Mouse (Mus musculus): ENCODE measurements around the gene Cep95. TPM values are rescaled to one million over a fixed set of nuclear protein-coding genes. Genes with fewer than 3 reads are reported as not detected.

Cep95 gene
- polyA plus RNA-seq, 1 experiment from 2014 or later = 22.6 TPM

DNA sequence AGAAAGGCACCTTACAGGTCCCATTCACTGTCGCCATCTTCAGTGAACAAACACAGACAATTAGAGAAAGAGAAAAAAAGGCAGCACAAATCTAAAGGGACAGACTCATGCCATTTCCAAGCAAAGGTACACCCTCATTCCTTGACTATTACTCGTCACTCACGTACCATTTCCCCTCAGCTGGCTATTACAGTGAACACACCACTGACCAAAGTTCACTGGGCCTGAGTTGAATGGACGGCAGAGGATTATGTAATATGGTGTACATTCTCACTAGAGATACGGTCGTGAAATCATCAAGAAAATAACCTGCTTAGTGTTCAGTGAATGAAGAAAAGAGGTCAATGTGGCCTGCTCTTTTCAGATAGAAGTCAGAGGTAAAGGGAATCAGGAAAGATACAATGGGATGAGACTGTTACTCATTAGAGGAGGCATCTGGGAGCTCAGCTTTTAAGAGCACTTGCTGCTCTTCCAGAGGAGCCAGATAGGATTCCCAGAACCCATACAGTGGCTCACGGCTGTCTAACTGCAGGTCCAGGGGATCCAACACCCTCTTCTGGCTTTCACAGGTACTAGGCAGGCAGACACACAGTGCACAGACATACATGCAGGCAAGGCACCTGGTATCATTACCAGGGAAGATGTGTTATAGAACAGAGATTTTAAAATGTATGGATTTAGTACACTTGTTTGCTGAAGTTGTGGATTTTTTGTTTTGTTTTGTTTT, 23.5 kb downstream of the Cep95 start:
- 90% methylated on average over 7 of the region's 7 CpGs for WGBS
- H3K36me3 ChIP-seq (replicated peaks; ENCODE audit: control insufficient read depth, insufficient read depth, low read depth, low read length) = peaks cover 6% of the 10 kb centered on the region

DNA sequence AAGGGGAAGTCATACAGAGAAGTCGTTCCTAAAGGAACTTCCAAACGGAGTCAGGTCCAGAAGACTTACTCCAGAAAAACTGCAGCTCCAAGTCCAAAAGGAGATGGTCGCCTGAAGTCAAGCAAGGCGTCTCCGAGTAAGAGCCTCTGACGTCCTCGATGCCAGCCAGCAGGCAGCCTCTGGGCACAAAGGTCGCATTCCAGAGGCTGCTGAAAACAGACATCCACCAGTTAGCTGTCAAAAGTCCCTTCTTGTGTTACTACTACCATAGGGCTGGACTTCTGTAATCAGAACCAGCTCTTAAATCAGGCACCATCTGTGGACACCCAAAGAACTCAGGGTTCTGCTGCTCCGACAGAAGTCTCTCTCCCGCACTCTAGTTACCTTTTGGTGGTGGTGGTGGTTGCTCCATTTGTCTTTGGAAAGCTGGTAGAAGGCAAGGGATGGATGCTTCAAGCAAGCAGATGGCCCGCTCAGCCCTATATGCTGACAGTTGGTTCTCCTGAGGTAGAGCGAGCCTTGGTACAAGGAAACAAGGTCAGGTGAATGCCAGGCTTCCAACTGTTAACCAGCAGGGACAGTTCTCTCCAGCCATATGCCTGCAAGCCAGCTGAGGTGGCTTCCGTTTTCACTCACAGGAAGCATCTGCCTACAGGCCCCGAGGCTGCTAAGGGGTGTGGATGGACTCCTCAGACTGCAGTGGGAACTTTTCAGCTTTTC, 25.7 kb downstream of the Cep95 start:
- Histone ChIP-seq H3K4me1 (ENCODE audit: control insufficient read depth, insufficient read depth, low read length) (0 out of 2 replicates have a peak, but pooled peaks cover 2% of the 10 kb centered on the region), H3K4me3 (ENCODE audit: low read depth, low read length) (no peak overlapping the region), H3K4me2 (ENCODE audit: low read depth, low read length) (no peak overlapping the region), H3K27ac (replicated peaks; ENCODE audit: low read depth, low read length) (no peak overlapping the region), H3K9ac (replicated peaks; ENCODE audit: low read length) (no peak overlapping the region), H3K9me3 (replicated peaks; ENCODE audit: control insufficient read depth, low read length) (no peaks in the 10 kb centered on the region), H3K36me3 (replicated peaks; ENCODE audit: control insufficient read depth, insufficient read depth, low read depth, low read length) (peaks cover 8% of the 10 kb centered on the region), H3K27me3 (ENCODE audit: control insufficient read depth, insufficient read depth, low read length) (no peaks in the 10 kb centered on the region)
- ATAC-seq (replicated peaks; ENCODE audit: insufficient number of reproducible peaks, low FRiP score, low TSS enrichment, low read depth) (no peak), DNase-seq (ENCODE audit: low spot score) (no peak)
- 57% methylated on average over 14 of the region's 14 CpGs for WGBS

More for the DNA sequence above, 23.5 kb downstream of the Cep95 start:
- 0 out of 2 replicates have a peak, but pooled peaks cover 2% of the 10 kb centered on the region for H3K4me1 ChIP-seq (ENCODE audit: control insufficient read depth, insufficient read depth, low read length)
- H3K9me3 ChIP-seq (replicated peaks; ENCODE audit: control insufficient read depth, low read length) = no peaks in the 10 kb centered on the region
- no peak overlapping the region for H3K4me2 ChIP-seq (ENCODE audit: low read depth, low read length)
- DNase-seq (ENCODE audit: low spot score) (no peak), ATAC-seq (replicated peaks; ENCODE audit: insufficient number of reproducible peaks, low FRiP score, low TSS enrichment, low read depth) (no peak)
- H3K27ac ChIP-seq (replicated peaks; ENCODE audit: low read depth, low read length) = no peak overlapping the region
- H3K9ac ChIP-seq (replicated peaks; ENCODE audit: low read length) = no peak overlapping the region
- no peaks in the 10 kb centered on the region for H3K27me3 ChIP-seq (ENCODE audit: control insufficient read depth, insufficient read depth, low read length)
- H3K4me3 ChIP-seq (ENCODE audit: low read depth, low read length) = no peak overlapping the region

DNA sequence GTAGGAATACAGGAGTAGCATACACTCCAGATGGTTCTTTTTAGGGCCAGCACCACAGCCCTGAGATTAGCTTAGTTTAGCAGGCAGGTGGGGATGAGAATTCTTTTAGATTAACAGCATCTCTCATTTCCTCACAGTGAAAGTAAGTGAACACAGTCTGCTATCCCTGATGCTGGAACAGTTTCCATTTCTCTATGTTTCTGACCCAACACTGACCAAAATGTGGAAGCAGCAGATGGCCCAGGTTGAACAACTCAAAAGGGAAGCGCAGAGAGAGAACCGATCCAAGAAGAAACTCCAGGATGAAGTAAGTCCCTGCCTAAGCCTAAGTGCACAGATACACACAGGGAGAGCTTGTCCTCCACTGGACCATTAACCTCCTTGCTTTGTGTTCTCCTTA, 26.3 kb downstream of the Cep95 start:
- ATAC-seq (replicated peaks; ENCODE audit: insufficient number of reproducible peaks, low FRiP score, low TSS enrichment, low read depth) = no peak
- Histone ChIP-seq H3K36me3 (replicated peaks; ENCODE audit: control insufficient read depth, insufficient read depth, low read depth, low read length) (peaks cover 8% of the 10 kb centered on the region), H3K9ac (replicated peaks; ENCODE audit: low read length) (no peak overlapping the region), H3K4me2 (ENCODE audit: low read depth, low read length) (no peak overlapping the region), H3K27me3 (ENCODE audit: control insufficient read depth, insufficient read depth, low read length) (no peaks in the 10 kb centered on the region), H3K27ac (replicated peaks; ENCODE audit: low read depth, low read length) (no peak overlapping the region), H3K4me1 (ENCODE audit: control insufficient read depth, insufficient read depth, low read length) (0 out of 2 replicates have a peak, but pooled peaks cover 2% of the 10 kb centered on the region), H3K4me3 (ENCODE audit: low read depth, low read length) (no peak overlapping the region), H3K9me3 (replicated peaks; ENCODE audit: control insufficient read depth, low read length) (no peaks in the 10 kb centered on the region)
- 95% methylated on average over 2 of the region's 2 CpGs for WGBS
- DNase-seq (ENCODE audit: low spot score) = no peak

DNA sequence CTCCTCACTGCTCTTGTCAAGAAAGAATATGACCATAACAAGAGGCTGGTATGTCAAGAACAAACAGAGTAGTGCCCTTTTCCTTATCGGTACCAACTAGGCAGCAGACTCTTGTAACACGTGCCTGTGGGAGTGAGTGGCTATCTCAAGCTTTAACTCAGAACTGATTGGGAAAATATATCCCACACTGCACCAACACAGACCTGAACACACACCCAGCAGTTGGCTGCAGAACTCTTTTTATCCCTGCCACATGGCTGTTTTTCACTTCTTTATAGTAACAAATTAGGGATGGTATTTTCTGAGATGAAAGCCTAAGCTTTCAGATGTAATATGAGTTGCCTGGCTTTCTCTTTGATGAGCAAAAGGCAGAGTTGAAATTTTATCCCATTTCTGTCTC, 26.7 kb downstream of the Cep95 start:
- ATAC-seq (replicated peaks; ENCODE audit: insufficient number of reproducible peaks, low FRiP score, low TSS enrichment, low read depth) (no peak), DNase-seq (ENCODE audit: low spot score) (no peak)
- H3K27me3 ChIP-seq (ENCODE audit: control insufficient read depth, insufficient read depth, low read length) = no peaks in the 10 kb centered on the region
- H3K9me3 ChIP-seq (replicated peaks; ENCODE audit: control insufficient read depth, low read length) = no peaks in the 10 kb centered on the region
- no peak overlapping the region for H3K9ac ChIP-seq (replicated peaks; ENCODE audit: low read length)
- peaks cover 8% of the 10 kb centered on the region for H3K36me3 ChIP-seq (replicated peaks; ENCODE audit: control insufficient read depth, insufficient read depth, low read depth, low read length)
- no peak overlapping the region for H3K27ac ChIP-seq (replicated peaks; ENCODE audit: low read depth, low read length)
- no peak overlapping the region for H3K4me3 ChIP-seq (ENCODE audit: low read depth, low read length)
- 0 out of 2 replicates have a peak, but pooled peaks cover 2% of the 10 kb centered on the region for H3K4me1 ChIP-seq (ENCODE audit: control insufficient read depth, insufficient read depth, low read length)
- WGBS = 78% methylated on average over 2 of the region's 2 CpGs
- H3K4me2 ChIP-seq (ENCODE audit: low read depth, low read length) = no peak overlapping the region

DNA sequence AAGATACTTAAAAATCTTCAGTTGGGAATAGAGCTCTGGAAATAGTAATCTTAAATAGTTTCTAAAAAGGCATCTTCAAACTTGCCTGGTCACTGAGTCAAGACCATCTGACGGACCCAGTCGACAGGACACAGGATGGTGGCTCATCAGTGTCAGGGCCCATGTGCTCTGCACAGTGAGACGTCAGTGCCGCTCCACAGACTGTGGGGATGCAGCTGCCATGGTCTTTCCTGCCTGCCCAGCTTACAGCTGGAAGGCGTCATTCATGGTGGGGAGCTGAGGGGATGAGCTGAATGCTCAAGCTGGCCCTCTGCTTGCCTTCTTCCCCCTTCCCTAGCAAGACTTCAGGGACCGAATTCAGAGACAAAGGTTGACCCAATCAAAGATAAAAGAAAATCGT, 27.3 kb downstream of the Cep95 start:
- Histone ChIP-seq H3K9me3 (replicated peaks; ENCODE audit: control insufficient read depth, low read length) (no peaks in the 10 kb centered on the region), H3K9ac (replicated peaks; ENCODE audit: low read length) (no peak overlapping the region), H3K27ac (replicated peaks; ENCODE audit: low read depth, low read length) (no peak overlapping the region), H3K36me3 (replicated peaks; ENCODE audit: control insufficient read depth, insufficient read depth, low read depth, low read length) (peaks cover 8% of the 10 kb centered on the region), H3K4me2 (ENCODE audit: low read depth, low read length) (no peak overlapping the region), H3K4me3 (ENCODE audit: low read depth, low read length) (no peak overlapping the region), H3K4me1 (ENCODE audit: control insufficient read depth, insufficient read depth, low read length) (0 out of 2 replicates have a peak, but pooled peaks cover 2% of the 10 kb centered on the region), H3K27me3 (ENCODE audit: control insufficient read depth, insufficient read depth, low read length) (no peaks in the 10 kb centered on the region)
- no peak for ATAC-seq (replicated peaks; ENCODE audit: insufficient number of reproducible peaks, low FRiP score, low TSS enrichment, low read depth)
- DNase-seq (ENCODE audit: low spot score) = no peak
- WGBS = 74% methylated on average over 7 of the region's 7 CpGs

DNA sequence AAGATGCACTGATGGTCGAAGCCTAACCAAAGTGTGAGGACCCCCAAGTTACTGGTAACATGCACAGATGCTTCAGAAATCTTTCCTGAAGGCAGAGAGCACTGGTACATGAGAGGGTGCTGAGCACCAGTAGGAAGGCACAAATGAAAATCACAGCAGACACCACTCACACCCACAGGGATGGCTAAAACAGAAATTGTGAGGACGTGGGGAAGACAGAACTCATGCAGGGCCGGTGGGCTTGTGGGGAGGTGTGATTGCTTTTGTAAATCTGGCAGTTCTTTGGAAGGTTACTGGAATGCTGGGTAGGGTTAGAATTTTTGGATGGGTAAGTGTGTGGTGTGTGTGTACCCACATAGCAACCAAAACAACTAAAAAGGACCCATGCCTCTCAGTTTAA, 28.1 kb downstream of the Cep95 start:
- Histone ChIP-seq H3K4me3 (ENCODE audit: low read depth, low read length) (no peak overlapping the region), H3K27me3 (ENCODE audit: control insufficient read depth, insufficient read depth, low read length) (no peaks in the 10 kb centered on the region), H3K36me3 (replicated peaks; ENCODE audit: control insufficient read depth, insufficient read depth, low read depth, low read length) (peaks cover 8% of the 10 kb centered on the region), H3K9me3 (replicated peaks; ENCODE audit: control insufficient read depth, low read length) (no peaks in the 10 kb centered on the region), H3K4me2 (ENCODE audit: low read depth, low read length) (no peak overlapping the region), H3K27ac (replicated peaks; ENCODE audit: low read depth, low read length) (no peak overlapping the region), H3K4me1 (ENCODE audit: control insufficient read depth, insufficient read depth, low read length) (0 out of 2 replicates have a peak, but pooled peaks cover 2% of the 10 kb centered on the region), H3K9ac (replicated peaks; ENCODE audit: low read length) (no peak overlapping the region)
- DNase-seq (ENCODE audit: low spot score) = no peak
- WGBS = 92% methylated on average over 3 of the region's 3 CpGs
- ATAC-seq (replicated peaks; ENCODE audit: insufficient number of reproducible peaks, low FRiP score, low TSS enrichment, low read depth) = no peak

DNA sequence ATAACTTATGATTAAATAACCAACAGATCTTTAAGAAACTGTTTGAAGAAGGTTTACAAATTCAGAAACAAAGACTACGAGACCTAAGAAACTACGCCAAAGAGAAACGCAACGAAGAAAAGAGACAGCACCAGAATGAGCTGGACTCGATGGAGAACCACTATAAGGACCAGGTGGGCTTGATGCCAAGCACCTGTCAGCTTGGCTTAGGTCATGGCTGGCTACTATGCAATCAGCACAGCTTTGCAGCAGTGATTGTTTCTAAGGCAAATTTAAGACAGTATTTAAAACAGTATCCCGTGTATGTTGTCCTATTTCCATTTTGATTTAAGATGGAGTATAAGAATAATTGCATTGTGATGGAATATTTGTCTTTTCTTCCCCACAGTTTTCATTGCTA, 28.8 kb downstream of the Cep95 start:
- no peak overlapping the region for H3K4me3 ChIP-seq (ENCODE audit: low read depth, low read length)
- ATAC-seq (replicated peaks; ENCODE audit: insufficient number of reproducible peaks, low FRiP score, low TSS enrichment, low read depth) (no peak), DNase-seq (ENCODE audit: low spot score) (no peak)
- no peaks in the 10 kb centered on the region for H3K9me3 ChIP-seq (replicated peaks; ENCODE audit: control insufficient read depth, low read length)
- 95% methylated on average over 6 of the region's 6 CpGs for WGBS
- peaks cover 8% of the 10 kb centered on the region for H3K36me3 ChIP-seq (replicated peaks; ENCODE audit: control insufficient read depth, insufficient read depth, low read depth, low read length)
- no peak overlapping the region for H3K4me2 ChIP-seq (ENCODE audit: low read depth, low read length)
- 0 out of 2 replicates have a peak, but pooled peaks cover 2% of the 10 kb centered on the region for H3K4me1 ChIP-seq (ENCODE audit: control insufficient read depth, insufficient read depth, low read length)
- no peaks in the 10 kb centered on the region for H3K27me3 ChIP-seq (ENCODE audit: control insufficient read depth, insufficient read depth, low read length)
- H3K9ac ChIP-seq (replicated peaks; ENCODE audit: low read length) = no peak overlapping the region
- H3K27ac ChIP-seq (replicated peaks; ENCODE audit: low read depth, low read length) = no peak overlapping the region

DNA sequence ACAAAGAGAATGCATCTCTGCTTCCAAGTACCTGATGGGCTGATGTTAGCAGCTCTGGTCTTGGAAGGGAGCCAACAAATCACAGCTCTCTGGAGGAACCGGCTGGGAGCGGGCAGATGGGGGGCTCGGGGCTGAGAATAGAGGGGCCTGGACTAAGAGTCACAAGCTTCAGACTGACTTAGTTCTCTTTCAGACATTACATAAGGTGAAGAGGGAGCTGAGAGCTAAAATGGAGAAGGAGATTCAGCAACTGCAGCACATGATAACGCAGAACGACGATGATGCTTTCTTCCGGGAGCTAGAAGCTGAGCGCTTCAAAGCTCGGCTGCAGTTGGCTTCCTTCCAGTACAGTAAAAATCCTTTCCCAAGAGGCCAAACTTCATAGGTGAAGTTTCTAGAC, 29.3 kb downstream of the Cep95 start:
- H3K4me1 ChIP-seq (ENCODE audit: control insufficient read depth, insufficient read depth, low read length) = 0 out of 2 replicates have a peak, but pooled peaks cover 2% of the 10 kb centered on the region
- H3K27ac ChIP-seq (replicated peaks; ENCODE audit: low read depth, low read length) = no peak overlapping the region
- no peak overlapping the region for H3K9ac ChIP-seq (replicated peaks; ENCODE audit: low read length)
- 92% methylated on average over 9 of the region's 9 CpGs for WGBS
- DNase-seq (ENCODE audit: low spot score) (no peak), ATAC-seq (replicated peaks; ENCODE audit: insufficient number of reproducible peaks, low FRiP score, low TSS enrichment, low read depth) (no peak)
- no peaks in the 10 kb centered on the region for H3K9me3 ChIP-seq (replicated peaks; ENCODE audit: control insufficient read depth, low read length)
- no peak overlapping the region for H3K4me2 ChIP-seq (ENCODE audit: low read depth, low read length)
- peaks cover 8% of the 10 kb centered on the region for H3K36me3 ChIP-seq (replicated peaks; ENCODE audit: control insufficient read depth, insufficient read depth, low read depth, low read length)
- H3K27me3 ChIP-seq (ENCODE audit: control insufficient read depth, insufficient read depth, low read length) = no peaks in the 10 kb centered on the region
- no peak overlapping the region for H3K4me3 ChIP-seq (ENCODE audit: low read depth, low read length)
